Mouse (Mus musculus) layer of hippocampus, postnatal 36 days (tissue): ENCODE measurements around the gene Snap47. TPM values are rescaled to one million over a fixed set of nuclear protein-coding genes. Genes with fewer than 3 reads are reported as not detected.
A peak's percentile ranks its signal among the peaks of the same experiment; 100 is the strongest.

ENCODE experiments used
- DNase-seq, 2 experiments: peaks; one replicate each; pipeline ENCODE4 v3.0.0; 2022
- total RNA-seq, 2 experiments: library from RNA; stranded (reverse); gene quantifications; 2 replicates each; pipeline ENCODE4 v1.2.3; 2021

Snap47 gene
- total RNA-seq = 100 to 1,000 TPM; 342 to 359 TPM

- DNase-seq = no peak
These were observed at the start of gene Snap47 for GRCm38 (mm10) chr11:59451086-59451485. TSS of gene Snap47 (minus strand) at chr11:59451186.

- no peak for DNase-seq
These were observed 46.8 kb upstream of the Snap47 start for GRCm38 (mm10) chr11:59497747-59498146.

DNA sequence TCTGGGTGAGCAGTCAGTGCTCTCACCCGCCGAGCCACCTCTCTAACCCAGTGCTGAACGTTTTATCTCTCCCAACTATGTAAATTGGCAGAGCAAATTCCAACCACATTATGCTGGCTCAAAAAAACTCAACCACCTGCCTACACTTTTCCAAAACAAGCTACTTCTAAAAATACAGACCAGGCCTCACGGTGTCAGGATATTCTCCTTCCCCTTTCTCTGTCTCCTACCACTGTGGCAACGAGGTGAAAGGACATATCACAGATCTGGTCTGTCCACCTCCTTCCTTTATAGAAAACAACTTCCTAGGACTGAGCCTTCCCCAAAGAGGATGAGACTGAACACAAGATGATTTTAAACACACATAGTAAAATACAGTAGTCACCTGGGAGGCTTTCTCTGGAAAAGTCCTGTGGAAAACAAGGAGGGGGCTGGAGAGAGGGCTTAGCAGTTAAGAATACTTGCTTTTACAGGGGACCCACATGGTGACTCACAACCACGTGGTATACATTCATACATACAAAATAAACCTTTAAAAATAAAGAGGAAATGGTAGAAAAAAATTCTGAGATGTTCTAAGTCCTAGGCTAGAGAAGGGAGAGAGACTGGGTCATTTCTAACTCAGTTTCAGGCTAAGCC is 45.8 kb upstream of the Snap47 start:
- no peak for DNase-seq

DNA sequence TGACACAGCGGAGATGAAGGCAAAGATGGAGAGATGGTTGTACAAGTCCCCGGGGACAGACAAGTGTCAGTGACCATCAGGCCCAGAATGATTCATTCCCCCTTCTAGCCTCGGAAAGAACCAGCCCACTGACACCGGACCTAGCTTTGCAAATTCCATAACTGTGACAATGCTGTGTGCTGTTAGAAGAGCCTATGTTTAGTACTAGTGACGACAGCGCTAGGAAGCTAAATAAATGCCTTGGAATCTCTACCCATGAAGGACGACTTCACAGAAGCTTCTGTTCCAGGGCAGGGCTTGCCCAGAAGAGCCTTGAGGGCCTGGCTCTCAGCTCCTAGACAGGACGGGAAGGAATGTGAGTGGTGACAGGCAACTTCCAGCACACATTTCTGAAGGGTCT is 35.2 kb upstream of the Snap47 start:
- DNase-seq = no peak

DNA sequence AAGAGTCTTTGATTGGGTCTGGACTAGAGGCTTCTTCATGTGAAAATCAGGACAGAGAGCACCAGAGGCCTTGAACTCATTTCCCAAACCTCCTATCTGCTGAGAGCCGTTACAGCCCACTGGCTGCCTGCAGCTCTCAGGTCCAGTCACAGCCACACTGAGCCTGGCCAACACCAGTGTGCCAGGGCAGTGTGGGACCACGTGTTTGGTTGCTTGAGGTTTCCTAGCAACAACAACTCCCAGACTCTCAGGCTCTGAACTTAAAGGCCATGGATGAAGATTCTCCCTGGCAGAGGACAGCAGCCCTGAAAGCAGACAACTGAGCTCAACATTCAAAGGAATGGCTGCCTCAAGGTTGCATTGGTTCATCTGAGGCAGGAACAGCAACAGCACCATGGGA is 34.7 kb upstream of the Snap47 start:
- no peak for DNase-seq

- DNase-seq = peak in 1 of 2 experiments; percentile 36
These were observed 32.2 kb upstream of the Snap47 start for GRCm38 (mm10) chr11:59483212-59483611.

- no peak for DNase-seq
These were observed 26.3 kb upstream of the Snap47 start for GRCm38 (mm10) chr11:59477240-59477639.

DNA sequence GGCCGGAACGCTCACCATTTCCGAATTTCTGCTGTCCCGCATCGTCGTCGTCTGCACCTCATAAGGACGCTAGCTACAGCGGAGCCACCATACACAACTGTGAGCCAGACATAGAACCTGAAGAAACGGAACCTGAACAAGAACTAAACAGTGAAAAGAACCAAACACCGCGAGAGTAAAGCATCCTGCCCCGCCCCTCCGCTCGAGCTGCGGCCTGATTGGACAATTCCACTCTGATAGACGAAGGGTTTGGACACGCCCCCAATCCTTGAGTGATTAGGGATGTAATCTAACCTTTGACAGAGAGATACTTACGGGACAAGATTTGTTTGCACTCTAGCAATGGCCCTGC is 21.3 kb upstream of the Snap47 start, which contains the start of gene Zfp867:
TSS of gene Zfp867 (minus strand) at position 149 of the 352 bp plus-strand sequence.
- peak; percentile 82 to 83 for DNase-seq

GRCm38 (mm10) chr11:59471413-59472325 is 20.7 kb upstream of the Snap47 start:
- no peak for DNase-seq

- no peak for DNase-seq
These were observed 9.5 kb upstream of the Snap47 start for GRCm38 (mm10) chr11:59460459-59460858.

DNA sequence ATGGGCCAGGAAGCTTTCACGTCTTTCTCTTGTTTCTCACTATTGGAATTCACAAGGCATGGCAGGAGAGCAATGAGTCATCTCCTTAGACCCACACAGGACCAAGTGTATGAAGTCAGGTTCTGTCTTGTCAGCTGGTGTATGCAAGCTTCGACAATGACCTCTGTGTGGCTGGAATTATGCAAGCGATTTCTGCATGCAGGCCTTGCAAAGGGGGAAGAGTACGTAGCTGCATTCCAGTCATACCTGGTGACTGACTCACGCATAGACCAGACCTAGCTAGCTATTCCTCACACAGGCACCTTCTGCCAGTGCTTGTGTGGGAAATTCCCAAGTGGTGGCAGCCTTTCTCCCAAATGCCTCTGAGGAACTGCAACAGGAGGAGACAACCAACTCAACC is 8.0 kb upstream of the Snap47 start:
- DNase-seq = no peak

DNA sequence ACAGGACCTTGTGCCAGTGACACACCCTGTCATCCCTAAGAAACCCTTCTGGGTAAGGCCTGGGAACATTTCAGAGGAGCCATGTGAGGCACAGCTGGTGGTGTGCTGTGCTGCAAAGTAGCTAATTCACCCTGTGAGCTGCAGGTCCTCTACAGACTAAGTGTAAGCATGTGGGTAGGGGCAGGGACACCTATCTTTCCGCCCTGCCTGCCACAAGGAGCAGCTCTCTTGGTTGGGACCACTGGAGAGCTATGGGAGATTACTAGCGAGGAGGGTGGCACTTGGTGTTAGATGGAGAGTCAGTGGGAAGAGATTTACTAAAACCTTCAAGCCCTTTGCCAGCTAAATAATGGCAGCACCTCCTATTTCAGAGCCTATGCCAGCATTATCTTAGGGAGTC is 5.9 kb upstream of the Snap47 start:
- DNase-seq = no peak

- no peak for DNase-seq
These were observed 5.4 kb upstream of the Snap47 start for GRCm38 (mm10) chr11:59456346-59456745.

- DNase-seq = no peak
These were observed 685 bp downstream of the Snap47 start for GRCm38 (mm10) chr11:59450230-59450771.

DNA sequence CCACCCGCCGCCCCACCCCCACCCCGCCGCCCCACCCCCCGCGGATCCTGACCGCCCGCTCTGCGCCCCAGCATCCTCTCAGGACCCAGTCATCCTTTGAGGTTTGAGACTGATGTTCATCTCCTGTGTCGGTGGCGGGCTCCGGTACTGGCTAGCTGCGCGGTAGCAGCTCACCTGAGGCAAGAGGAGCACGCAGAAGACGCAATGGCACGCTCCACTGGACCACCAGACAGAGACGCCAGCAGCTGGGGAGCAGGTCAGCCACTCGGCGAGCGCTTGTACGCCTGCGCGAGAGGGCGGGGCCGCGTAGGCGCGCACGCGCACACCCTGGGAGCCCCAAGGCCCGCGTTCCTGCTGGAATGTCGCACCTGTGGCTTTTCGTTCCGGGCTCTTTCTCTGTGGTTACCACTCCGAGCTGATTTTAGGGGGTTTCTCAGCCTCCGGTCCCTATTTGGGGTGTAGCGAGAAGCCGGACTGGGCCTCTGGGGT is 1.2 kb downstream of the Snap47 start, which contains the start of gene Jmjd4:
TSS of gene Jmjd4 (plus strand) at position 305 of the 489 bp plus-strand sequence.
- DNase-seq = peak; percentile 93

DNA sequence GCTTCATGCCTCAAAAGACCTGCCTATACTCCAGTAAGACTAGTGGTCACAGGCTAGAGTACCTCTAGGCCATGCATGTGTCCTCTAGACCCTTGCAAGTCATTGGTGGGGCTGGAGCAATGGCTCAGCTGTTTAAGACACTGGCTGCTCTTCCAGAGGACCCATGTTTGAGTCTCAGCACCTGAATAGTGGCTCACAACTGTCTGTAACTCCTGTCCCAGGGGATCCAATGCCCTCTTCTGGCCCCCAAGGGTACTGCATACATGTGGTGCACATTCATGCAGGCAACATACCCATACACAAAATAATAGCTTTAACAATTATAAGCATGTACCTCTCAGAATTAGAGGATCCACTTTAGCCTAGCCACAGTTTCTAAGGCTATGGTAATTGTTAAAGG is 7.9 kb downstream of the Snap47 start:
- no peak for DNase-seq

GRCm38 (mm10) chr11:59437954-59438353 is 13.0 kb downstream of the Snap47 start:
- DNase-seq = no peak

DNA sequence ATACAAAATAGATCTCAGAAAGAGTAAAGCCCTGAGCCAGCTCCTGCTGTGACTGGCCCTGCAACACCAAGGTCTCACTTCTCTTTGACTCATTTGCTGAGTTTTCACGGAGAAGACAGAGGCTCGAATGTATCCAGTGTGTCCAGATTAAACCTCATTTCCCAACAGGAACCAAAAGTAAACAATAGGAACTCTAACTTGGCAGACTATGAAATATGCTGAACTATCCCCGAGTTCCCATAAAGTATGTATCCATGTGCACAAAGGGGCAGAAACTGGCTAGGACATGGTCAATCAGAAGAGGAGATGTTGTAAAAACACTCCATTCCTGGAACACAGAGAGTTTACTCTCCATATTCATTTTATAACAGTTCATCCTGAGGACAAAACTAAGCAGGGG is 18.7 kb downstream of the Snap47 start:
- no peak for DNase-seq

DNA sequence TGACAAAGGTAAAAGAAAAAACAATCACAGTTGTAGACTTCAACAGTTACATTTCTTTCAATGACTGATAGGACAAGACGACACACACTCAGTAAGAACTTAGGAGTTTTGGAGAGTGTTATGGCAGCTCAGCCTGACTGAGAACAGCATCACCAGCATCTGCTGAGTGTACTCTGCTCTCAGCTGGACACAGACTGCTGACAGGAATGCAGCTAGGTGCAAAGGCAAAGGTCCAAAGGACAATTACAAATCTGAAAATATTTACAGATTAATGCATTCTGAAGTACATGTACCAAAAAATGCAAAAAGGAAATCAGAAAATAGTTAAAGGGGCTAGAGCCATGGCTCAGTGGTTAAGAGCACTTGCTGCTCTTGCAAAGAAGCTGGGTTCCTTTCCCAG is 21.0 kb downstream of the Snap47 start:
- DNase-seq = no peak

- DNase-seq = no peak
These were observed 22.8 kb downstream of the Snap47 start for GRCm38 (mm10) chr11:59428057-59428660.

DNA sequence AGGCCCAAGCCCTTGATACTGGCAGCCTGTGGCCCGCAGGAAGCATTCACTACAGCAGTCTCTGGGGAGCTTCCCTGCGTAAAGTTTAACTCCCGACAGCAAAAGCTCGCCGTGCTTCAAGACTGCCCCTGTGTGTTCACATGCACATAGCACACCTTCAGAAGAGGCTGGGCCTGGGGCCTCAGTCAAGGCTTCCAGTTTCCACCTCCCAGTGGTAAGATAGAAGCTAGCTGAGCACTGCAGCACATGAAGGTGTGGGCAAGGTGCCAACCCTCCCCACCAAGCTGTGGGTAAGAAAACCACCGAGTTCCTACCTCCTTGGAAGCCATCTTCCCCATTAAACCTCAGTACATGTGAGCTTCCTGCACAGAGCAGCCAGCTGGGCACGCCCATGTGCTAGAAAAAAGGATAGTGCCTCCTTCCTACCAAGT is 25.3 kb downstream of the Snap47 start:
- no peak for DNase-seq

DNA sequence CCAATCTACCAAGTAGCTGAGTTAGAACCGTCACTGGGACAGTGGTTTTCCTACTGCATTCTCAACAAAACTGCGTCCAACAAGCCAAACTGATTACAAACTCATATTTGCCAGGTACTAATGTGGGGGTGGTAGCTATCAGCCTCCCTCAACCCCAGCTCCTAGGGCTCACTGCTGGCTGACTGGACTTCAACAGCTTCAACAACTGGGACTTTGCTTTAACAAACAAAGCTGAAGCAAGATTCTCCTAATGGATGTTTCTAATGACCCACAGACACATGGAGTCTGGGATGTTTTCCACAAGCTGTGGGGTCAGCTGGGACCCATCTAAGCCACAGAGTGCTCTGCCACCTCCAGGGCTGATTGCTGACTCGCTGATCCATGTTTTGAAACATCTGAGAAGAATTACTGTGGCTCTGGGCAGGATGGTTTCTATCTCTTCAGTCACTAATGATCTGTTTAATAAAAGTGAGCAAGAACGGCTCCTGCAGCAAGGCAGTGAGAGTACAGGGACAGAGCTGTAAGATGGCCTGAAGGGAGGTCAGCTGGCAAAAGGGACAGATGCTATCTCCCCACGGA is 27.9 kb downstream of the Snap47 start:
- DNase-seq = no peak
